Mouse (Mus musculus) gastrocnemius, adult 2 months (tissue): Measurements from ENCODE around the gene Slc39a7. TPM values are rescaled to one million over a fixed set of nuclear protein-coding genes. Genes with fewer than 3 reads are reported as not detected.

Experiments
- DNase-seq: peaks from one replicate; pipeline ENCODE4 v3.0.0; 2022
- H3K27ac ChIP-seq: fragments of 200-600 bp; 2 replicates; pipeline ENCODE4 v1.8.1; 2022; ENCODE audit warnings: mild to moderate bottlenecking
- H3K4me3 ChIP-seq: fragments of 200-600 bp; 2 replicates; pipeline ENCODE4 v1.8.1; 2022; ENCODE audit warnings: mild to moderate bottlenecking, moderate library complexity
- CTCF ChIP-seq: fragments of 200-600 bp; IDR thresholded peaks from 2 replicates; pipeline ENCODE4 v1.8.1; 2022; ENCODE audit warnings: antibody characterized with exemption, mild to moderate bottlenecking, moderate library complexity
- intact Hi-C: fragments of 180-260 bp; cut with DNase I; formaldehyde crosslinking; loops from one replicate; pipeline ENCODE4 v1.15.1; 2025
- total RNA-seq, 2 experiments: library from RNA; stranded (reverse); gene quantifications; 2 replicates each; pipeline ENCODE4 v1.2.3; 2021

Gene Slc39a7
- total RNA-seq, 2 experiments from 2014 or later: 44.6 to 49.5 TPM

DNA sequence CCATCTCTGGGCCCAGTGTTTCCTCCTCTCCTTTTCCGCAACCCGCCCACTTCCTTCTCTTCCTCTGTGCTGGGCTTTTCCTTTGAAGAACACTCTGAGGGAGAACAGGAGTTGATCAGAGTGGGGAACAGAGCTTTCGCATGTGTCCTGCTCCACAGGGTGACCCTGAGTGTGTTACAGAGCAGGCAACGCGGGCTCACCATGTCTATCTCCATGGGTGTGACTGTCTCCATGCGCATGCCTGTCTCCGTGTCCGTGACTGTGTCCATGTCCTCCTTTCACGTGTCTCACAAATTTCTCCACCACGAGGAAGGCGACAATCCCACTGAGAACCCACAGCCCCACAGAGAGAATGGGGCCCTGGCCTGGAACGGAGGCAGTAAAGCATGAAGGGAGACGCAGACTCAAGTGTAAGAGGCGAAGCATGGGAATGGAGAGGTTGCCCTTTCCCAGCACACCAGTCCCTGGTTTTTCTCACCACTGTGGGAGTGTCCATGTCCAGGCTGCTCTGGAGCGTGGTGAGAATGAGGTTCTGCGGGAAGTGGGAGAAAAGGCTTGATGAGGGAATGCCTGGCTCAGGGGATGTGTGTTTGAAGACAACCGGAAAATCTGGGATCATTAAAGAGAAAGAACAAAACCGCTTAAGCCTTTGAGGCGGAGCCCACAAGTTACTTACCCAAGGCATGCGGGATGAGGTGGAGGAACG, 1.4 kb downstream of the Slc39a7 start:
- H3K27ac ChIP-seq: peak overlapping the region; percentile 100
- peak overlapping the region; percentile 78 for H3K4me3 ChIP-seq
- no peak for TF ChIP-seq CTCF
- intact Hi-C loops: loop anchor here (5.0 kb wide), 1 partner anchor 92 kb away; the partner anchor contains the start of gene Brd2
- DNase-seq: no peak

GRCm38 (mm10) chr17:34029150-34029889, 2.2 kb downstream of the Slc39a7 start:
- TF ChIP-seq CTCF: no peak
- DNase-seq: peak; percentile 28
- Histone ChIP-seq H3K27ac (peak overlapping the region; percentile 100; the same call in 1 of the 2 replicates), H3K4me3 (peak overlapping the region; percentile 78)
- intact Hi-C loops: no loop called here

DNA sequence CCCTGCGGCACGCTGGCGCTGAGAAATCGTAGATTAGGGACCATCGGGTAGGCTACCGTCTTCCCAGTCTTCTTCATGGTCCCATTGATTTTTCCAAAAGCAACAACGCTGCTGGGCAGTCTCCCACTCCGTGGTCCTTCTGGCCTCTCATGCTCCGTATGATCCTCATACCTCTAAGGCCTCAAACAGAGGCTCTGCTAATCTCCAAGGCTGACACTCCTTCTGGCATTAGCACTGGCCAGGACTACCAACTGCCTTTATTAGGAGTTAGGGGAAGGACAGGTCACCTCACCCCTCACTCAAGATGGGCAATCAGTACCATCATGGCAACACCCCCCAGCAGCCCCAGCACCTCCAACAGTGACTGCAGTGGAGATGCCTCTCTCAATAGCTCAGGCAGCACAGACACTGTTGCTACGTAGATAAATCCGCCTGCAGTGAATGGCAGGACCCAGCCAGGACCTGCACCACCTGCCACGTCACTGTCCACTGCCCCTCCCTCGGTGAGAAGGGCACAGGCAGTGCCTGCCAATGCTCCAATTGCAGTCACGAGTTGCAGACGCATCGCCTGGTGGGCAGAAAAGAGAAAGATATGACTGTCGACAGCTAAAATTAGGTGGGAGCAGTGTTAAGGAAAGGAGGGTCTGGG, 2.9 kb downstream of the Slc39a7 start:
- peak overlapping the region; percentile 94; the same call in 1 of the 2 replicates for H3K4me3 ChIP-seq
- intact Hi-C loops: no loop called here
- peak overlapping the region; percentile 94; the same call in 1 of the 2 replicates for H3K27ac ChIP-seq

DNA sequence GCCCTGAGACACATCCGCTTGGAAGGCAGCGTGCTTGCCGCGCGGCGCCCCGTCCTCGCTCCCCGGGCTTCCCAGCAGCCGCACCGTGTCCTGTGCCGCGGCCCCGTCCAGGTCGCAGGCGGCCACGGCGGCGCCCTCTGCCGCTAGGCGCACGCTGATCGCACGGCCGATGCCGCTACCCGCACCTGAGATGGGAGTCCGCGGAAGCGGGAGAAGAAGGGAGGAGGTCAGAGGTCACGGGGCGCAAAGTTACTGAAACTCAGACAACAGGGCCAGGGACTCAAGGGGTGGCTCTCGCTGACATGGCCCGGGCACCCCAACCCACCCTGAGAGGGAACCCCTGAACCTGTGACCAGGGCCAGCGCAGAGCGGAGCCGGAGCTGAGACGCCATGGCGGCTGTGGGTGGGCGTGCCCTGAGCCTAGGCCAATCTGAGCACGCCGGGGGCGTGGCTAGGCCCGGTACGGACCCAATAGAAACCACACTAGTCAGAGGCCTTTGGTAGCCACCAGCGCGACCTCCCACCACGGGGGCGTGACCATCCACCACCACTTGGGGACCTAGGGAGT, 3.7 kb downstream of the Slc39a7 start, which contains the start of gene H2-Ke6:
H2-Ke6 (minus strand) TSS at position 405 of the 568 bp plus-strand sequence.
- H3K27ac ChIP-seq: peak within 1 kb of the TSS; percentile 94
- peak; percentile 95 for DNase-seq
- intact Hi-C loops: no loop called here
- TF ChIP-seq CTCF: peak; percentile 38
- peak within 1 kb of the TSS; percentile 94 for H3K4me3 ChIP-seq

More for the DNA sequence above, 2.9 kb downstream of the Slc39a7 start:
- TF ChIP-seq CTCF: no peak
- no peak for DNase-seq

DNA sequence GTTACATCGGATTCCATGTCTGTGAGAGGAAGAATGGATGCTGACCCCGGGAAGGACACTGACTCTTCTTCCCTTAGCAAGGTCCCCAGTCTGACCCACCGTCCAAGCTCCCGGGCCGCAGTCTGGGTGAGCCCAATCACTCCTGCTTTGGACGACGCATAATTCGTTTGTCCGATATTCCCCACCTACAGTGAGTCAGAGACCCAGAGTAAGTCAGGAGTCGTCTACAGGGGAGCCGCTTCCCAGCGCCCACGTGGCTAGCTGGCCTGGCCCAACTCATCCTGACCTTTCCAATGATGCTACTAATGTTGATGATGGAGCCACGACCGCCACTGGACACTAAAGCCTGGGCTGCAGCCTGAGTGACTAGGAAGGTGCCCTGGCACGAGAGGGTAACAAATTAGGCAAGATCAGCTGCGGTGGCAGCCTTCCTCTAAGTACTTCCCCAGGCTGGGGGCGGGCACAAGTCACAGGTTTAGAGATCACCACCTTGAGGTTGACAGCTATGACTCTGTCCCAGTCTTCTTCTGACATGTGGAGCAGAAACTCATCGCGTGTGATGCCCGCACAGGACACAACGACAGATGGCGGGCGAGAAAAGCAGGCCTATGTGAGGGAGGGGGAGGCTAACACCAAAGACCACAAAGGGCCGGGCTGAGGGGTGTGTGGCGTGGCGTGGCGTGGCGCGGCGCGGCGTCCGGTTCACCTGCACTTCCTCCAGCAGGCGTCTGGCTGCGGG, 4.4 kb downstream of the Slc39a7 start:
- TF ChIP-seq CTCF: no peak
- intact Hi-C loops: no loop called here
- Histone ChIP-seq H3K4me3 (peak overlapping the region; percentile 94), H3K27ac (peak overlapping the region; percentile 94)
- no peak for DNase-seq

- TF ChIP-seq CTCF: no peak
- intact Hi-C loops: no loop called here
- H3K27ac ChIP-seq: no peak overlapping the region
- H3K4me3 ChIP-seq: 0 out of 2 replicates have a peak overlapping the region, but pooled peaks have one; percentile 93
- no peak for DNase-seq
Observed at GRCm38 (mm10) chr17:34026221-34026620, 5.3 kb downstream of the Slc39a7 start.

- intact Hi-C loops: no loop called here
- no peak for TF ChIP-seq CTCF
- no peak for DNase-seq
- Histone ChIP-seq H3K27ac (no peak overlapping the region), H3K4me3 (peak overlapping the region; percentile 93)
Observed at GRCm38 (mm10) chr17:34025756-34026151, 5.7 kb downstream of the Slc39a7 start.

- intact Hi-C loops: loop anchor here (5.0 kb wide), 1 partner anchor 68 kb away; the partner anchor contains the start of genes Rps18 and Vps52
- Histone ChIP-seq H3K27ac (peak overlapping the region; percentile 98), H3K4me3 (peak overlapping the region; percentile 93)
- peak; percentile 26 for DNase-seq
- TF ChIP-seq CTCF: no peak
Observed at GRCm38 (mm10) chr17:34024861-34025755, 6.4 kb downstream of the Slc39a7 start.

DNA sequence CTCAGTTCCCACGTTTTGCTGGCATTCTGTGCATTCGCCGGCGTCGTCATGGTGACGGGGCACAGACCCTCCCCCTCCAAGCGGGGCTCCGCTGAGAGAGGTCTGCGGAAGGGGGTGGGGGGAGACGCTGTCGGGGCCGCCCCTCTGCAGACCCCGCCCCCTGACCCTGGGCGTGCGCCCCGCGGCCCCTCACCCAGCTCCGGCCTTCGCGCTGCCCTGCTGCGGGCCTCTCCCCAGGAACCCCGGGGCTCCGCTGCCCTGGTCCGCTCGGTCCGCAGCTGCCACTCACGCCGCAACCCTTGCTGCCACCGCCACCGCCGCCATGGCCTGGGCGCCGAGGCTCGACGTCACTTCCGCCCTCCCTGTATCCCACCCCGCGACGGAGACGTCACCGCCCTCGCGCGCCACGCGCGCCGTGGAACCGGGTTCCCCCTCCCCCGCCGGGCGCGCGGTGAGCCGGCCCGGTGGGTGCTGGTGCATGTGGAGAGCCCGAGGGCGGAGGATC, 7.1 kb downstream of the Slc39a7 start, which contains the start of gene Ring1:
Ring1 (minus strand) TSS at position 364 of the 505 bp plus-strand sequence.
- no peak for TF ChIP-seq CTCF
- peak within 1 kb of the TSS; percentile 93 for H3K4me3 ChIP-seq
- intact Hi-C loops: loop anchor here (5.0 kb wide), 1 partner anchor 67 kb away; the partner anchor contains the start of genes Rps18 and Vps52
- DNase-seq: peak; percentile 93
- peak within 1 kb of the TSS; percentile 98 for H3K27ac ChIP-seq

DNA sequence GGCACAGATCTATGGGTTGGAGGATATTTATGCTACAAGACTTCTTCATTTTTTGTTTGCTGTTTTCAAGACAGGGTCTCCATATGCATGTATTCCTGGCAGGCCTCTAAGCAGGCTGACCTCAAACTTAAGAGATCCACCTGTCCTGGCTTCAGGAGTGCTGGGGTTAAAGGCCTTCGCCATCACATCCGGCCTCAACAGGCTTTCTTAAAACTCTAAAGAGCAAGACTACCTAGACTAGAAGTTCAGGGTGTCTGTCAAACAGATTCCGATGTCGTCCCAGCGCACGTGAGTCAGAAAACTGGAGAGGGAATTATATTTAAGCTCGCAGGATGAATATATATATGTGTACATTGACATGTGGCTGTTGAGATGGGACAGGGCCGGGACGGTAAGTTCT, 7.8 kb downstream of the Slc39a7 start:
- no peak for DNase-seq
- peak overlapping the region; percentile 98 for H3K27ac ChIP-seq
- TF ChIP-seq CTCF: no peak
- intact Hi-C loops: loop anchor here (5.0 kb wide), 1 partner anchor 66 kb away; the partner anchor contains the start of genes Rps18 and Vps52
- H3K4me3 ChIP-seq: peak overlapping the region; percentile 93
